Mouse (Mus musculus): ENCODE results near the gene Ndufc1. TPM values are rescaled to one million over a fixed set of nuclear protein-coding genes. Genes with fewer than 3 reads are reported as not detected.

Gene Ndufc1
- total and polyA plus RNA-seq, 3 experiments, result 115 to 207 TPM; not detected in 1

DNA sequence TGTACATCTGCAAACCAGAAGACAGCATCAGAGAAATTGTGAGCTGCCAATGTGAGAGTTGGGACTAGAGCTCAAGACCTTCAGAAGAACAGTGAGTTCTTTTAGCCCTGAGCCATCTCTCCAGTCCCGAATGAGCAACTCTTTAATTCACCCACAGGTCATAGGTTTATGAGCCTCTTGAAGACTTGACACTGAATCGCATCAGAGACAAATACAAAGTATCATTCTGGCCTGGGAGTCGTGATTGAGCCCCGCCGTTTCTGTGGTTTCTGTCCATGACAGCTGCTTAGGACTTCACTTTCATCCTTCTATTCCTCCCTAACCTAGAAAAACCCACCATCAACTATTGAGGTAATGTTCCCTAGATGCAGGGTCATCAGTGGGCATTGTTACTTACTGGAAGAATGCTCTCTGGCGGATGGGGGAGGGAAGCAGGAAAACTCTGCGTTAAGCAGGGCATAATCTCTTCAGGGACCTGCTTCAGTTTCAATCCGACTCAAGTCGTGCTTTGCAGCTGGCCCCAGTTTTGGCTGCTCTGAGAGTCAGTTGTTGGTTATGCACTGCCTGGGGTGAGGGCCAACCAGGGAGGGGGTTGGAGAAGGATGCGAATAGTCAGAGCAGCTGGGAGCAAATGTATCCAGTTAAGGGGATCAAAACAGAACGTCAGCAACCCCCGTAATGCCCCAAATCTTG is 22.2 kb downstream of the Ndufc1 start:
- Histone ChIP-seq H3K27ac (ENCODE audit: control insufficient read depth, low read depth, low read length) (no peak overlapping the region), H3K4me1 (ENCODE audit: control insufficient read depth in 1 of 2, insufficient read depth in 2 of 2, low read length in 2 of 2) (peaks cover 3 to 14% of the 10 kb centered on the region in 2 experiments; a peak in 3 of 4 replicates), H3K9ac (ENCODE audit: control insufficient read depth, low read depth, low read length, poor library complexity, severe bottlenecking) (no peak overlapping the region), H3K79me2 (ENCODE audit: control insufficient read depth, insufficient read depth, low read length, poor library complexity) (no peaks in the 10 kb centered on the region), H3K9me3 (replicated peaks; ENCODE audit: insufficient read depth, low read length) (no peaks in the 10 kb centered on the region), H3K27me3 (ENCODE audit: control insufficient read depth in 1 of 2, insufficient read depth in 2 of 2, low read length in 2 of 2) (no peaks in the 10 kb centered on the region), H3K4me3 (ENCODE audit: control insufficient read depth in 1 of 2, insufficient read depth in 1 of 2, low read depth in 2 of 2, low read length in 2 of 2) (no peak overlapping the region), H3K36me3 (ENCODE audit: control insufficient read depth in 1 of 2, insufficient read depth in 2 of 2, low read length in 2 of 2) (peaks cover 0 to 10% of the 10 kb centered on the region in 2 experiments; a peak in 2 of 4 replicates)
- TF ChIP-seq POLR2A (IDR thresholded peaks at IDR 0.05; ENCODE audit: control insufficient read depth in 1 of 2, insufficient read depth in 1 of 2, low read depth in 1 of 2, low read length in 2 of 2, poor library complexity in 1 of 2) (no peak), TBP (IDR thresholded peaks at IDR 0.05; ENCODE audit: low read depth, low read length) (no peak), ZC3H11A (IDR thresholded peaks at IDR 0.05; ENCODE audit: low read depth, low read length) (no peak)
- DNase-seq (ENCODE audit: low read depth, low spot score), result no peak

DNA sequence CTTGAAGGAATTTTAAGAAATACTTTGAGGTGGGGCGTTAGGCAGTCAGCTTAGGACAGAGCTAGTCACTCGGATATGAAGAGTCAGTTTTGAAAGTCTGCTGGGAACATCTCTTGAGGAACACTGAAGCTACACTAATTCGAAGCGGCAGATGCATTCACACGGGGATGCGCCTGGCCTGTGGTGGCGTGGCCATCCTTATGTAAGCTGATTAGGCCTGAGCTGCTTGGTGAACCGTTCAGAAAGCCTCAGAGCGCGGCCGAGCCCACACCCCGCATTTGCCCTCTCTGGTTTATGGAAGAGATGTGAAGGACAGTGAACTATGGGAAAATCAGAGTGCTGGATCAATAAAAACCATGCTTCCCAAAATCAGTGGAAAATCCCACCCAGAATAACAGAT is 25.4 kb downstream of the Ndufc1 start:
- no peak overlapping the region for H3K9ac ChIP-seq (ENCODE audit: control insufficient read depth, low read depth, low read length, poor library complexity, severe bottlenecking)
- H3K36me3 ChIP-seq (ENCODE audit: control insufficient read depth in 1 of 2, insufficient read depth in 2 of 2, low read length in 2 of 2), result peaks cover 0 to 14% of the 10 kb centered on the region in 2 experiments; a peak in 2 of 4 replicates
- no peaks in the 10 kb centered on the region for H3K27me3 ChIP-seq (ENCODE audit: control insufficient read depth in 1 of 2, insufficient read depth in 2 of 2, low read length in 2 of 2)
- DNase-seq (ENCODE audit: low read depth, low spot score), result no peak
- TF ChIP-seq BHLHE40 (IDR thresholded peaks at IDR 0.05; ENCODE audit: borderline replicate concordance, low read depth, low read length) (no peak), UBTF (IDR thresholded peaks at IDR 0.05; ENCODE audit: borderline replicate concordance, insufficient read depth, low read depth, low read length) (no peak), MEF2A (IDR thresholded peaks at IDR 0.05; ENCODE audit: extremely low read depth, insufficient replicate concordance, low read depth, low read length, poor library complexity, severe bottlenecking) (no peak), KAT2A (conservative IDR thresholded peaks at IDR 0.05; ENCODE audit: low read depth, low read length) (no peak), POLR2AphosphoS5 (IDR thresholded peaks at IDR 0.05; ENCODE audit: borderline replicate concordance, low read depth, low read length) (no peak)
- no peaks in the 10 kb centered on the region for H3K9me3 ChIP-seq (replicated peaks; ENCODE audit: insufficient read depth, low read length)
- H3K4me3 ChIP-seq (ENCODE audit: control insufficient read depth in 1 of 2, insufficient read depth in 1 of 2, low read depth in 2 of 2, low read length in 2 of 2), result no peak overlapping the region
- no peaks in the 10 kb centered on the region for H3K79me2 ChIP-seq (ENCODE audit: control insufficient read depth, insufficient read depth, low read length, poor library complexity)
- H3K27ac ChIP-seq (ENCODE audit: control insufficient read depth, low read depth, low read length), result no peak overlapping the region
- H3K4me1 ChIP-seq (ENCODE audit: control insufficient read depth in 1 of 2, insufficient read depth in 2 of 2, low read length in 2 of 2), result peaks cover 2 to 21% of the 10 kb centered on the region in 2 experiments

DNA sequence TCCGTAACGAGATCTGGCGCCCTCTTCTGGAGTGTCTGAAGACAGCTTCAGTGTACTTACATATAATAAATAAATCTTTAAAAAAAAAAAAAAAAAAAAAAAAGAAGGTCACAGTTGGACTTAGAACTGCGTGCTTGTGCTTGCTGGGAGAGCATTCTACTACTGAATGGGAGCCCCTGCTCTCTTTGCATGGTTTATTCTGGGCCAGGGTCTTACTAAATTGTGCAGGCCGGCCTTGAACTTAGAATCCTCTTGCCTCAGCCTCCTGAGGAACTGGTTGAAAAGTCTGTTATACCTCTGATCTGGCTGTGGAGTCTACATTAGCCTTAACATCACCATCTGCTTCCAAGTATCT is 28.2 kb downstream of the Ndufc1 start:
- H3K4me1 ChIP-seq (ENCODE audit: control insufficient read depth in 1 of 2, insufficient read depth in 2 of 2, low read length in 2 of 2), result peaks cover 2 to 20% of the 10 kb centered on the region in 2 experiments
- H3K9ac ChIP-seq (ENCODE audit: control insufficient read depth, low read depth, low read length, poor library complexity, severe bottlenecking), result no peak overlapping the region
- no peaks in the 10 kb centered on the region for H3K27me3 ChIP-seq (ENCODE audit: control insufficient read depth in 1 of 2, insufficient read depth in 2 of 2, low read length in 2 of 2)
- H3K9me3 ChIP-seq (replicated peaks; ENCODE audit: insufficient read depth, low read length), result no peaks in the 10 kb centered on the region
- H3K27ac ChIP-seq (ENCODE audit: control insufficient read depth, low read depth, low read length), result no peak overlapping the region
- H3K79me2 ChIP-seq (ENCODE audit: control insufficient read depth, insufficient read depth, low read length, poor library complexity), result no peaks in the 10 kb centered on the region
- peak; percentile 67 for DNase-seq (ENCODE audit: low read depth, low spot score)
- no peak overlapping the region for H3K4me3 ChIP-seq (ENCODE audit: control insufficient read depth in 1 of 2, insufficient read depth in 1 of 2, low read depth in 2 of 2, low read length in 2 of 2)
- peaks cover 0 to 9% of the 10 kb centered on the region in 2 experiments; a peak in 2 of 4 replicates for H3K36me3 ChIP-seq (ENCODE audit: control insufficient read depth in 1 of 2, insufficient read depth in 2 of 2, low read length in 2 of 2)
- TF ChIP-seq MEF2A (IDR thresholded peaks at IDR 0.05; ENCODE audit: extremely low read depth, insufficient replicate concordance, low read depth, low read length, poor library complexity, severe bottlenecking) (no peak), ZMIZ1 (IDR thresholded peaks at IDR 0.05; ENCODE audit: low read depth, low read length) (no peak), RCOR1 (IDR thresholded peaks at IDR 0.05; ENCODE audit: low read depth, low read length) (no peak), RAD21 (IDR thresholded peaks at IDR 0.05; ENCODE audit: low read depth, low read length) (no peak), TCF12 (IDR thresholded peaks at IDR 0.05; ENCODE audit: low read depth, low read length) (no peak), MYB (IDR thresholded peaks at IDR 0.05; ENCODE audit: low read depth, low read length) (no peak), MXI1 (IDR thresholded peaks at IDR 0.05; ENCODE audit: low read depth, low read length) (no peak), KAT2A (conservative IDR thresholded peaks at IDR 0.05; ENCODE audit: low read depth, low read length) (no peak), ZKSCAN1 (IDR thresholded peaks at IDR 0.05; ENCODE audit: low read depth, low read length) (no peak), CHD2 (IDR thresholded peaks at IDR 0.05; ENCODE audit: low read length) (no peak), E2F4 (IDR thresholded peaks at IDR 0.05; ENCODE audit: borderline replicate concordance, low read depth, low read length) (no peak), SMC3 (IDR thresholded peaks at IDR 0.05; ENCODE audit: low read depth, low read length) (no peak), NELFE (IDR thresholded peaks at IDR 0.05; ENCODE audit: low read depth, low read length) (no peak), USF1 (IDR thresholded peaks at IDR 0.05; ENCODE audit: low read depth, low read length) (no peak), POLR2A (IDR thresholded peaks at IDR 0.05; ENCODE audit: control insufficient read depth in 1 of 2, insufficient read depth in 1 of 2, low read depth in 1 of 2, low read length in 2 of 2, poor library complexity in 1 of 2) (no peak), TBP (IDR thresholded peaks at IDR 0.05; ENCODE audit: low read depth, low read length) (peak; percentile 89), BHLHE40 (IDR thresholded peaks at IDR 0.05; ENCODE audit: borderline replicate concordance, low read depth, low read length) (no peak), SIN3A (IDR thresholded peaks at IDR 0.05; ENCODE audit: low read length) (no peak), CTCF (IDR thresholded peaks at IDR 0.05 in 2 of 3, conservative IDR thresholded peaks at IDR 0.05 in 1 of 3; ENCODE audit: control insufficient read depth in 1 of 3, insufficient read depth in 1 of 3, low read depth in 2 of 3, low read length in 3 of 3, poor library complexity in 1 of 3, severe bottlenecking in 1 of 3) (0 out of 6 replicates have a peak, but pooled peaks of 1 of the 3 experiments have one; percentile 2), ZNF384 (IDR thresholded peaks at IDR 0.05; ENCODE audit: low read depth, low read length) (peak; percentile 90), ETS1 (IDR thresholded peaks at IDR 0.05; ENCODE audit: low read depth, low read length) (no peak)
